Mouse (Mus musculus) thymus, postnatal 36 days (tissue): Measurements from ENCODE around the gene Pxk.
"Not testable (repeated sequence)": the region's sequence is repeated elsewhere in the genome, so short reads cannot be mapped to it uniquely, and the experiment has no call there.

ENCODE experiments used
- DNase-seq, 2 experiments: peaks; one replicate each; pipeline ENCODE4 v3.0.0; 2022; ENCODE audit warnings: mixed read lengths in 2 of 2

Pxk gene

DNA sequence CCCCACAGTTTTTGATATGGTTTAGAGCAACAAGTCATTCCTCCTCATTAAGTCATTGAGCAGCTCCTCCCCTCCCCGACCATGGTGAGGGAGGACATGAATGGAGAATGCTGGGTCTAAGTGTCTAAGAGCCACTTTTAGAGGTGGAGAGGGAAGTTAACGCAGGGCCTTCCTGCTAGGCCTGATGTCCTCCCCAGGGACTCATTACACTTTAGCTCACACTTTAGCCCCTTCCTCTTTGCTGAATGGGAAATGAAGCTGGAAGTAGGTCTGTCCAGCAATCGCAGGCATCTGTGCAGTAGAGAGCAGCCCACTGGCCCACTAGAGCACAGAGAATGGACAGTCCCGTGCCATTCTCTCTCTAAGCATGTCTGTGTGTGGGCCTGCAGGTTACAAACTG lies 10.0 kb downstream of the Pxk start:
- DNase-seq, result no peak

DNA sequence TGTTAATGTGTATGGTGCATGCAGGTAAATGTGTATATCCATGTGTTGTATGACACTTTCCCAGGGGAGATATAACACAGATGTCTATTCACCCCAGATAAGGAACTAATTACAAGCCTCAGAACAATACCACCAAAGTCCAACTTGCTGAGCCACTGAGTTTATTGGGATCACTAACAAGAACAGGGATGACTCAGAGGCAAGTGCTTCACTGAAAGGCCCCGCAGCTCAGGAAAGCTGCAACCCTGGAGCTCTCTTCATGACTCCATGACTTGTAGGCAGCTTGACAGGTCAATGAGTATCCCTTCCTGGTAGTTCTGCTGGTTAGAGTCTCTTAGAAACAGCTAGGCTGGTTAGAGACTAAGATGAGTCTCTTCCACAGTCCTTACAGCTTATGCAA lies 11.0 kb downstream of the Pxk start:
- DNase-seq, result no peak

- DNase-seq, result no peak
Measured at GRCm38 (mm10) chr14:8111545-8111944, 13.5 kb downstream of the Pxk start.

DNA sequence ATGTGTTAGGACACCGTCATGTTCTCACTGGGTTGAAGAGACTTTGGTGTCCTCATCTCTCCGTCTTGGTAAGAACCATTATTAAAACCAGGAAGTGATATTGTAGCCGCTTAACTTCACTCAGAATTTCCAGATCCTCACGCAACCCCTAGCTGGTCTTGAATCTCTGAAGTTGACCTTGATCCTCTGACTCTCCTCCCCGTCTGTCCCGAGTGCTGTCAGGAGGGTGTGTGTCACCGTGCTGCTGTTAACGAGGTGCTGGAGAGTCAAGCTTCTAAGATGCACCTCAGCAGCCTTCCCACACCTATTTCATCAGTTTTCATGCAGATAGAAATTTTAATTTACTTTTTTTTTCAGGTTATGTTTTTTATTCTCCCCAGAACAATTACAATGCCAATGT lies 14.0 kb downstream of the Pxk start:
- DNase-seq, result no peak

GRCm38 (mm10) chr14:8113616-8114015 lies 15.6 kb downstream of the Pxk start:
- DNase-seq, result no peak

GRCm38 (mm10) chr14:8114306-8114705 lies 16.3 kb downstream of the Pxk start:
- no peak for DNase-seq

DNA sequence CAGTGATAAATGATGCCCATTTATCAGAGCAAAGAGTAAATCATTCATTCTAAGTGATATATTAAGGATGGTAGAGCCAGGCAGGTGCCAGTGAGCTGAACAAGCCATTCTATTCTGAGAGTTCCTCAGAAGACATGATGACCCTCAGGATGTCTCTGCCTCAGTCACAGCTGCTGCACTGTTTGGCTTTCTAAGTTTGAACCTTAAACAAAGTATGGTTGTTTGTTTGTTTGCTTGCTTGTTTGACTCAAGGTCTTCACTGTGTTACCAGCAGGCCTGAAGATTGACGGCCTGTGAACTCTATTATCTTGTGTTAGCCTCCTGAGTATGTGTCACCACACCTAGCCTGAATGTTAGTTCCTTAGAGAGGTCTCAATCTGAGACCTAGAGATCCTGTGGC lies 16.7 kb downstream of the Pxk start:
- no peak for DNase-seq

GRCm38 (mm10) chr14:8115772-8116171 lies 17.8 kb downstream of the Pxk start:
- no peak for DNase-seq

- no peak for DNase-seq
Measured at GRCm38 (mm10) chr14:8117371-8117770, 19.4 kb downstream of the Pxk start.

DNA sequence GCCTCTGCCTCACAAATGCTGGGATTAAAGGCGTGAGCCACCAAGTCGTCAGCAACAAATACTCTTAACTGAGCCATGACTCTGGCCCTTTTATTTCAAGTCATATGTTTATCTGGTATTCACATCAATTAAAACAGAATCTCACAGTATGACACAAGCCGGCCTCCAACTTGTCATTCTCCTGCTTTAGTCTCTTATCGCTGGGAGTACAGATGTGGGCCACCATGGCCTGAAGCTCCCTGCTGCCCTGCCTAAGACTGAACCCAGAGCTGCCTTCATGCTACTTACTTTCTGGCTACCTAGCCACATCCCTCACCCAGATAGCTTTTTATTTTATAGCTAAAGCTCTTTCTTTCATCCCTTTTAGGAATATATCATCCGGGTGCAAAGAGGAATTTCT lies 21.4 kb downstream of the Pxk start:
- no peak for DNase-seq

- no peak for DNase-seq
Measured at GRCm38 (mm10) chr14:8119904-8120303, 21.9 kb downstream of the Pxk start.

DNA sequence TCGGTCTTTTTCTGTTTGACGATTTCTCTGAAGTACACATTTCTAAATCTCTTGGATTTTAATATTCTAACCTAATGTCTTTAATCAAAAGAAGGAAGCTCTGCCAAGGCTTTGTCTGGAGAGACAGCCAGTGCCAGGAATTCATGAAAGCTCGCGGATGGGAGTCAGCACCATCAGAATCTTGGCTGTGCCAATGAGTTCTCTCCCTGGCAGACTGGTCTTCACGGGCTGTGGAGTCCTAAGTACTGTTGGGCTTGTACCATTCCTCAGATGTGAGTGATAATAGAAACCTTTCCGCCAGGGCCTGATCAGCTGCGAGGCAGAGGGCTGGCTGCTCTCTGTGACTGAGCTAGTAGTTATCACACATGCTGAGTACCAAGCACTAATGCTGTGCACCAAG lies 25.1 kb downstream of the Pxk start:
- no peak for DNase-seq

- not testable (repeated sequence) for DNase-seq
Measured at GRCm38 (mm10) chr14:8123611-8124010, 25.6 kb downstream of the Pxk start.

DNA sequence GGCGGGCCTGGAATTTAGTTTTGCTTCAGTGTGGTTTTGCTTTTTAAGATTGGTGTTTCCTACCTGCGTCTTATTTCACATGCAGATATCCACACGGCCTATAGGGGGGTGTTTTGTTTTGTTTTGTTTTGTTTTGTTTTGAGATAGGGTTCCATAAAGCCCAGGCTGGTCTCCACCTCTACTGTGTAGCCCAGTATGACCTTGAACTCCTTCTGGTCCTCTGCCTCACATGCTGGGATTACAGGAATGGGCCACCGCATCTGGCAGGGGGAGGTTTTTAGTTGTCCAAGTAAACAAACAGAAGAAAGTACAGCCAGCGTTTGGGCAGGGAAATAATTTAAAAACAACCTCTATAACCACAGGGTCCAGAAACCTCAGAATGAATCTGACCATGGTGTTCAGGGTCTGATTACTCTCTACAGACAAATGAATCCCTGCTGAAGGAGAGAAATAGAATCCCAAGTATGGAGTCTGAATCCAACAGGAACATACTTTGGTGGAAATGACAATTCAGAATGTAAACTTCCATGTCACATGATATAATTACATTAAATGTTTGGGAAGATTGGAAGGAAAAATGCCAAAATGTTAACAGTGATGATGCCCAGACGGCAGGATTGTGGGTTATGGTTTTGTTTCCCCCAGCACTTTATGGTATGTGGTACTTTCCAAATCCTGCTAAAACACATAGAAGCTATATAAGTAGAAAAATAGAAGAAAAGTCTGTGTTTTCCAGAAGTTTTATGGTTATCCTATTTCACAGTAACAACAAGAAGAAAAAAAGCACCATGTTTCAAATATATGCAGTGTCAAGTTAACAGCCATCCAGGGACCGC lies 26.3 kb downstream of the Pxk start:
- DNase-seq, result no peak

DNA sequence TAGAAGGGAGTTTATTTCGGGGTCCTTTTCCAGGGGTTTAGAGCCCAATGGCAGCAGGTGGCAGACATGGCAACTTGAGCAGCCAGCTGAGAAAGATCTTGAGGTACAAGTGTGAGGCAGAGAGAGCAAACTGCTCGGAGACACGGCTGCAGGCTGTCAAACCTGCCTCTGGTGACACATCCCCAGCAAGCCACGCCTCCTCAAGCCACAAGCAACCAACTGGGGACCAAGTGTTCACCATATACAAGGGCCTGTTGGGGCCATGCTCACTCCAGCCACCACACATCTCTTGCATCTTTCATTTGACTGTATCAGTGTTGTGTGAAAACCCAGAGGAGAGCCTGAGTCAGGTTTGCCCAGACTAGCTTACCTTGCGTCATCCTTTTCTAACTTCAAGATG lies 30.0 kb downstream of the Pxk start:
- peak; percentile 6 to 11 for DNase-seq

DNA sequence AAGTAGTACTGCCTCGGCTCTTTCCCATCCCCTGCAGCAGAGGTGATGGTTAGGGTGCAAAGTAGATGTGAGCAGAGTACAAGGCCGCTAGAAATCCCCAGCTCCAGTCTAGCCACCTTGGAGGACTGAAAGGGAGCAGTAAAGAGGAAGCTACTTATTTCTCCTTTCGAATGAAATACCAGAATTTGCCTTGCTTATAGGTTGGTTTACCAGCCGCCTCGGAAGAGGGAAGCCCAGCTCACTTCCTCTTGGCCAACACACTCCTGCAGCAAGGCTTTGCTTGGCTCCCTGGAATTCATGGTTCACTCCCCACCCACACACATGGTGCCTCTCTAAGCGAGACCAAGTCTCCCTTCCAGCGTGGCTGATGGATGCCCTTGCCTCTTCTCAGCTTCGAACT lies 34.8 kb downstream of the Pxk start:
- DNase-seq, result no peak

DNA sequence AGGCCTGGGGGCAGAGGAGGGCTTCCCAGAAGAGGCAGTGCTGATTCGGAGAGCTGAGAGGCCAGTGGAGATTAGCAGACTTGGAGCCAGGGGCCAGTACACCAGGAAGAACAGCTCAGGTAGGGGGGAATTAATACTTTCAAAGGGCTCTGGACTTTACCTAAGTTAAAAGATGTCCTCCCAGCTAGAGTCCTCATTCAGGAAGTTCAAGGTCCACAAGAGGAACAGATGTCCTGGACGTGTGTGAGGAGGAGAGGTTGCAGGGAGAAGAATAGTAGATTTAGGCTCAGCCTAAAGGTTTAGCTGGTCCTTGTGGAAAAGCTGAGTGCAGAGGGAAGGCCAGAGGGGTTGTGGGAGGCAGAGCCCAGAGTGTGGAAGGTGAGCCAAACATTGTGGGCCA lies 36.2 kb downstream of the Pxk start:
- DNase-seq, result no peak

DNA sequence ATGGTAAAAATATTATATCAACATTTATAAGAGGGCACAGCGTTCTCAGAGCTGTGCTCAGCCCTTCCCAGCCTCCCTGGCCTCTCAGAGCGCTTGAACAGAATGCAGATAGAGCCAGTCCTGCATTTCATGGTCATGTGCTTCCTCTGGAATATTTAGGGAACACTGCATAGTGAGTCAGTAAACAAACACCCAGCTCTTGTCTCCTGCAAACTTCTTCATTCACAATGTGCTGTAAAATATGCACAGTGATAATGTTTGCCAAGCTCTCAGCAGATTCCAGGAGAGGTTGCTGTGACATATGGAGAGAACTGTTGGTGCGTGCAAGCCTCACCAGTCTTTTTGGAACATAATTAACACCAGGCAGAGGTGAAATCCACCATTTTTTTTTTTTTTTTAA lies 37.1 kb downstream of the Pxk start:
- DNase-seq, result no peak

- peak; percentile 22 to 45 for DNase-seq
Measured at GRCm38 (mm10) chr14:8139724-8140710, 42.0 kb downstream of the Pxk start.

DNA sequence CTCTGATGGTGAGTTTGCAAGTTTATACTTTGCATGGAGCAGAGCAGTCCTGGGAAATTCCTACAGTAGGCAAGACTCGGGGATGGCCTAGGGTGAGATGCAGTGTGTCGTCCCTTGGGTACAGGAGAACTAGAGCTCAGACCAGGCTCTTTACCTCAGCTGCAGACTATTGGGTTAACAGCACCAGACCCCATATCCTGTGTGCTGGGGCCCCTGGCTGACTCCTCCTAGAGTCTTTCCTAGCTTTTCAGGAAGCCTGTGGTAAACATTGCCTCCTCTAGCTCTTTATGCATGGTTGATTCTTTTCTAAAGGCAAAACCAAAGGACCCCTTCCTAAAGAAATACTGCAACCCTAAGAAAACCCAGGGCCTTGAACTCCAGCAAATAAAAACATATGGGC lies 43.1 kb downstream of the Pxk start:
- DNase-seq, result peak; percentile 41 to 50

GRCm38 (mm10) chr14:8145594-8146558 lies 47.9 kb downstream of the Pxk start:
- no peak for DNase-seq

DNA sequence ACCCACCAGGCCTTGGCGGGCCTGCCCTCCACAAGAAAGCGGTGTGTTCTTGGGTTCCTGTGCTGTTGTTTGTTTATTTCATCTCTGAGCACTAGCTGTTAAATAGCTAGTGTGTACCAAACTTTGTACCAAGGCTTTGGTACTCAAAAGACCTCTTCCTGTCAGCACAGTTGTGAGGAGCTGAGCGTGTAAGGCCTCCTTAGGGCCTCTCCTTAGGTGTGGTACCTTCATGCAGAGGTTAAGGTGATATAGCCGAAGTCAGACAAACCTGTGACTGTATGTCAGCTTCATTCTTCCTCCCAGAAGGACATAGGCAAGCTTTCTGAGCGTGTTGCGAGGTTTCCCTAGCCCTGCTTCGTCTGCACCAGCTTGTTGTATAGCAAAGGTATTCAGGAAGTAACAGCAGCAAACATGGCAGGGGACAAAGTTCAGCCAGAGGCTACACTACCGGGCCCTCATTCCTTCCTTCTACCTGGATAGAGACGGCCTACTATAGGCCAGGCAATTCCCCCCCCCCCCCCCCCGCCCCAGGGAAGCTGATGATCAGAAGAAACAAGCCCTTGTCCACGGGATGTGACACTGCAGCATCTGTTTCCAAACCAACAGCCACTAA lies 48.7 kb downstream of the Pxk start:
- no peak for DNase-seq
